Mouse (Mus musculus): Measurements from ENCODE around the gene Olfr1513. TPM values are rescaled to one million over a fixed set of nuclear protein-coding genes. Genes with fewer than 3 reads are reported as not detected.
"Not testable (repeated sequence)": the region's sequence is repeated elsewhere in the genome, so short reads cannot be mapped to it uniquely, and the experiment has no call there.

Olfr1513 gene
- total RNA-seq, 2 experiments from 2014 or later, result not detected

- DNase-seq, result no peak
- intact Hi-C loops (cut with DNase I), result loop anchor here (10.0 kb wide), 1 partner anchor 429 kb away; the partner anchor contains the start of gene Mettl17
Observed at GRCm38 (mm10) chr14:52313931-52314807, 42.0 kb downstream of the Olfr1513 start.

GRCm38 (mm10) chr14:52310906-52311305 lies 45.3 kb downstream of the Olfr1513 start:
- intact Hi-C loops (cut with DNase I), result loop anchor here (10.0 kb wide), 1 partner anchor 426 kb away; the partner anchor contains the start of gene Mettl17

GRCm38 (mm10) chr14:52310343-52310742 lies 45.9 kb downstream of the Olfr1513 start:
- intact Hi-C loops (cut with DNase I), result loop anchor here (10.0 kb wide), 1 partner anchor 426 kb away; the partner anchor contains the start of gene Mettl17

More at GRCm38 (mm10) chr14:52310906-52311305, 45.3 kb downstream of the Olfr1513 start:
- DNase-seq, result no peak

GRCm38 (mm10) chr14:52306100-52306499 lies 50.1 kb downstream of the Olfr1513 start:
- intact Hi-C loops (cut with DNase I), result no loop called here
- DNase-seq, result no peak

More at GRCm38 (mm10) chr14:52310343-52310742, 45.9 kb downstream of the Olfr1513 start:
- not testable (repeated sequence) for DNase-seq

GRCm38 (mm10) chr14:52304644-52305271 lies 51.5 kb downstream of the Olfr1513 start, which contains the start of gene Mettl3:
Gene Mettl3, minus strand, starts transcription at chr14:52305128.
- DNase-seq, result peak; percentile 88 to 90
- intact Hi-C loops (cut with DNase I), result no loop called here

- DNase-seq; intact Hi-C loops (cut with DNase I): not testable (repeated sequence)
Observed at GRCm38 (mm10) chr14:52303517-52303916, 52.7 kb downstream of the Olfr1513 start.

Other genes with a start within 250 kb of the Olfr1513 start
- not detected for gene Rpgrip1, start 245.7 kb downstream of the Olfr1513 start, total RNA-seq (2021)
- 10 to 100 TPM; 10.1 to 13.7 TPM for gene Supt16, start 159.0 kb downstream of the Olfr1513 start, total RNA-seq (2021)
- gene Chd8, start 98.6 kb downstream of the Olfr1513 start, total RNA-seq (2021), result 10 to 100 TPM; 26.6 to 30.8 TPM
- 10 to 100 TPM; 43.5 to 46.1 TPM for gene Tox4, start 77.3 kb downstream of the Olfr1513 start, total RNA-seq (2021)
- gene Rab2b, start 76.9 kb downstream of the Olfr1513 start, total RNA-seq (2021), result 1 to 10 TPM; 2.0 to 3.0 TPM
- gene Mettl3, start 51.3 kb downstream of the Olfr1513 start, total RNA-seq (2021), result 10 to 100 TPM; 11.4 to 14.2 TPM
- under 1 TPM; 0.56 to 0.79 TPM for gene Sall2, start 27.6 kb downstream of the Olfr1513 start, total RNA-seq (2021)
- not detected for gene Olfr1512, start 22.8 kb upstream of the Olfr1513 start, total RNA-seq (2021)
- not detected for gene Olfr1511, start 41.0 kb upstream of the Olfr1513 start, total RNA-seq (2021)
- gene Olfr1510, start 58.0 kb upstream of the Olfr1513 start, total RNA-seq (2021), result not detected
- not detected for gene Olfr1509, start 86.6 kb upstream of the Olfr1513 start, total RNA-seq (2021)
- not detected for gene Olfr1508, start 111.1 kb upstream of the Olfr1513 start, total RNA-seq (2021)
- gene Olfr1507, start 139.3 kb upstream of the Olfr1513 start, total RNA-seq (2021), result not detected

Data from gastrocnemius, postnatal 36 days (tissue).